Mouse (Mus musculus) G1E (cell line): ENCODE data around the gene Togaram2.

ENCODE experiments used
- CTCF ChIP-seq: IDR thresholded peaks from 2 replicates; pipeline ENCODE4 v1.5.1; 2012; ENCODE audit warnings: low read depth, low read length, inconsistent platforms, mixed read lengths
- GATA1 ChIP-seq: IDR thresholded peaks from 2 replicates; pipeline ENCODE4 v1.6.1; 2012; ENCODE audit warnings: borderline replicate concordance, low read length, inconsistent platforms, mixed read lengths

GRCm38 (mm10) chr17:71736442-71736841, 63.4 kb downstream of the Togaram2 start:
- TF ChIP-seq GATA1 (no peak), CTCF (no peak)
